Mouse (Mus musculus): ENCODE results near the gene Mfap3l.
"Not testable (repeated sequence)": the region's sequence is repeated elsewhere in the genome, so short reads cannot be mapped to it uniquely, and the experiment has no call there.

The Mfap3l gene

DNA sequence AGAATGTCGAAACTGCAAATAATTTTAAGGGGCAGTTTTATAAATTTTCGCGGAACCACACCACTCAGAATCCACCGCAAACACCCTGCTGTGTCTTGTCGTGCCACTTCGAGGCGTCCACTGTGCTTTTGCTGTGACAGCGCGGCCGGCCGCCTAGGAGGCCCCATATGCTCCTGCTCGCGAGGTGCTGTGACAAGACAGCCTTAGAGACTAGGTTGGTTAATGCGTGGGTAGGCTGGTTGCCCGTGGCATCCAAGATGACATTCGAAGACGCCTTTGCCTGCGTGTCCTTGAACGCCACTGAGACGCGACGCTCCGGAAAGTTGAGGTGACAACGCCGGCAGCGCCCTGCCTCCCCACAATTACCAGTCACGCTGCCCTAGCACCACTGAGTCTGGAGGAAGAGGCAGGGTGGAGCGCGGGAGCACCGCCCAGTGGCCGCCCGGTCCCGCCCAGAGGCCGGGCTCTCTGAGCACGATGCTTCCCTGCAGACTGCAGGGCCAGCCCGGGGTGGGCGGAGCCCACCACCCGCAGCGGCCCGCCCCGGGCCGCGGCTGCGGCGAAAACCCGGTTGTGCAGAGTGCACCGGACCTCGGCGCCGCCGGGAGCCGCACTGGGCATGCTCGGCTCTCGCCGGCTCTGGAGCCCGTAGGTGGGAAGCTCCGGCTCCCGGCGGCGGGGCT, at the start of gene Mfap3l:
Gene Mfap3l (plus strand): TSS at position 578 of the 683 bp plus-strand sequence.
- peak; percentile 90 to 95 for DNase-seq (ENCODE audit: low spot score in 2 of 2)

DNA sequence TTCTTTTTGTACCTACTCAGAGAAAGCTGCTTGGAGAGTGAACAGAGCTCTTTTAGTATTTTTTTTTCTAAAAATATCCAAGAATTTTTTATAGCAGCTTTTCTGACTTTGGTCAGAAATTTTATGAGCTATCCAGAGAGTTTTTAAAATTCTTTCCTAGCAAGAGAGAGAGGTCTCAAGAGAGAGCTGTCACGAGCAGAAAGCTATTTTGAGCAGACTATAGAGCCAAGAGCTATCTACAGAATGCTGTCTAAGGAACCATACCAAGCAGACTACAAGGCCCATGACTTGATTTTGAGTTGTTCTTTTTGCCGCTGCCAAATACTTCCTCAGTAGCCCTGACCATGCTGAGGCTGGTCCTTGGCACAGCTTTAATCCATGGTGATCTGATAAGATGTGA, 49.3 kb upstream of the Mfap3l start:
- DNase-seq (ENCODE audit: low spot score in 2 of 2) = peak in 1 of 2 experiments; percentile 25

DNA sequence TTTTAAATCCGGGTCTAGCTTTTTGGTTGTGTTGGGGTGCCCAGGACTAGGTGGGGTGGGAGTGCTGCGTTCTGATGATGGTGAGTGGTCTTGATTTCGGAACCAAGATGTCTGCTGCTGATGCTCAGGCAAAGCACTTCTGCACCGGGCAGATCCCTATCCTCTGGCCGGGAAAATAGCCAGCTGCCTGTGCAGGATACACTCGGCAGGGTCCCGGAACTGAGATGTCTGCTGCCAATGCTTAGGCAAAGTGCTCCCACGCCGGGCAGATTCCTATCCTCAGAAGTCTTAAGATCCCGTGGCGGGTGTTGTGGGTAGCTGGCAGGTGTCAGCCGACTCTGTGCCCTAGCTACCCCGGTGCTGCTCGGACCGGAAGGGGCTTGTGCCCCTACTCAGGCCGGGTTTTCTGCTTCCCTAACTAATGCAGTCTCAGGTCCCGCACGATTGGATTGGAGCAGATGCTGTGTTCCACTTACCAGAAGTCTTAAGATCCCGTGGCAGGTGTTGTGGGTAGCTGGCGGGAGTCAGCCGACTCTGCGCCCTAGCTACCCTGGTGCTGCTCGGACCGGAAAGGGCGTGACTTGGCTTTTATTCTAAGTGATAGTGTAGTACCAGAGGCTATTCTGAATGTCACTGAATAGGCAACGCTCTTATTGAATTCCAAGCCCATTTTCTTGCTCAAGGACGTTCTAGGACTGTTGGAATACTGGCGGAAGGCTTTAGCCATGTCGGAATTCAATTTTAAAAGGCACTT, 41.1 kb upstream of the Mfap3l start:
- not testable (repeated sequence) for DNase-seq (ENCODE audit: low spot score in 2 of 2)

DNA sequence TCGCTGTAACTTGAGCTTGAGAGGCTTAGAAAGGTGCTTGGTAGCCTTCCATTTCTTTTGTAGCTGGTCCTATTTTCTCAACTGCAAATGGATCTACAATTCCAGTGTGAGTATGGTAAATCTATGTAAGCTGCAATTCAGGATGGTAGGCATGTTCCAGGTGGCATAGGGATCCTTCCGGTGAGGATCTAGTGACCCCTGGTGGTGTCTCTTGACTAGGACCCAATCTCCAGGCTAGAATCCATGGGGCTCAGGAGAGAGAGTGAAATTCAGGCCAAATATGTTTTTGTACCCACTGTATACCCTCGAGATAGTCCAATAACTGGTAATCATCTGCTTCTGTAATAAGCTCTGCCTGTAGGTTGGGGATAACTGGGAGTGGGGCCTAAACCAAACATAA, 37.9 kb upstream of the Mfap3l start:
- peak; percentile 15 to 66 for DNase-seq (ENCODE audit: low spot score in 2 of 2)

DNA sequence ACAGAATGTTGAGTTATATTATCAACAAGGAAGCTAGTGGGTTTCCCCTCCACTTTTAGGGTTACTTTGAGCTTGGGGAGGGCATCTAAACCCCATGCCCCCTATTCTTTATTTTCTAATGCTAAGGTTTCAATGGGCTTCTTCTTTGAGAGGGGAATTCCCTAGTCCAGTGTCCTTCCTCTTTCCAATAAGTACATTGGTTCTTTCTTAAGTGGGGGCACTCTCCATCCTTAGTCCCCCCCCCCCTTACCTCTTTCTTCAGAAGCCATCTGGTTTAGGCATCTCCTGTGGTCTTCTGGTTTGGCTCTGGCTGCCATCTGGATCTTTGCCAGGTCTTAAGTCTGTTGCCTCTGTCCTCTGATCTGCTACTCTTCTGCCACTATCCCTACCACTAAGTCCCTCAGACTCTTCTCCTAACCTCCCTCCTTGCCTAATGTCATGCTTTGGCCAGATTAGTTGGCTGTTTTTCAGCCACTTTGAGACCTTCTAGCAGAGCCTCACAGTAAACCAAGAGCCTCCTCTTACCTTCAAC, 21.0 kb upstream of the Mfap3l start:
- no peak for DNase-seq (ENCODE audit: low spot score in 2 of 2)

DNA sequence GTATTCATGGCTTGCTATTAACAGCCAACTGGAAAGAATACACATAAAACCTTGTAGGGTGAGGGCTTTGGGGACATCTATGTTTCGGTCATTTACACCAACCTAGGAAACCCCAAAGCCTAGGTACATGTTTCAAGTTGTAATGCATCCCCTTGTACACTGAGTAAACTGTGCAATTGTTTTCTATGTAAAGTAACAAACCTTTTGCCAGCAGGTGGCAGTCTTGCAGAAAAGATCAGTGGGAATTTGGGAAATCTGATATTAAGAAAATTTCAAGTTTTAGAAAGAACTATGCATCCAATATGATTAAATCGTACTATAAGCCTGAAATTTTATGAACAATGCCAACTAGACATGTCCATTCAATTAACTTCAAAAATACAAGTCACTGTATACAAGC, 15.7 kb upstream of the Mfap3l start:
- peak in 1 of 2 experiments; percentile 57 for DNase-seq (ENCODE audit: low spot score in 2 of 2)

DNA sequence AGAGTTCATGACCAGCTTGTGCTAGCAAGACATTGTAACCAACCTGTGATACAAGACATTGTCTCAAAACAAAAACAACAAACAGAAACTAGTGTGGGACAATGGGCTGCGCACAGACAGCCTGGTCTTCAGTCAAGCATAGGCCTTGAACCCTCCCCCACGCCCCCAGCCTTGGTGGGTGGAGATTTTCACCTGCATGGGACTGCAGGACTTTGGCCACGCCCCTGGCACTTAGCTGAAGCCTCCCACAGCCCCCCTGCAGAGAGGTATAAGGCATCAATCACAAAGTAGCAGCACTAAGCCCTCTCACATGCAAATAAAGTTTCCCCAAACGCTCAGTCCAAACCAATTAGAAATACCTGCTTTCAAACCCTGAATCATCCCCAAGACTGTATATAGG, 11.1 kb upstream of the Mfap3l start:
- no peak for DNase-seq (ENCODE audit: low spot score in 2 of 2)

DNA sequence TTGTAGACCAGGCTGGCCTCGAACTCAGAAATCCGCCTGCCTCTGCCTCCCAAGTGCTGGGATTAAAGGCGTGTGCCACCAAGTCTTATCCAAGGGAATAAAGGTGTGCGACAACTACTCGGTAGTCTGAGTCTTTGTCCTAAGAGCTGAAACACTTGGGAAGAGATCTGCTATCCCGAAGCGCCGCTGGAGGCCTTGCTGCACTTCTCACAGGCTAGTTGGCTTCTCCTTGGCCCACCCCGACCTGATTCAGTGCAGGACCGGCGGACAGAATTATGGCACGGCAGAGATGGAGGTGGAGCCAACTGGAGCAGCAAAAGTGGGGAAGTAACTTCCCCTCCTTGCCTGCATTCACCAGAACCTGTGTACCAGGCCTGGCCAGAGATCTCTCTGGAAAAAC, 10.6 kb upstream of the Mfap3l start:
- no peak for DNase-seq (ENCODE audit: low spot score in 2 of 2)

DNA sequence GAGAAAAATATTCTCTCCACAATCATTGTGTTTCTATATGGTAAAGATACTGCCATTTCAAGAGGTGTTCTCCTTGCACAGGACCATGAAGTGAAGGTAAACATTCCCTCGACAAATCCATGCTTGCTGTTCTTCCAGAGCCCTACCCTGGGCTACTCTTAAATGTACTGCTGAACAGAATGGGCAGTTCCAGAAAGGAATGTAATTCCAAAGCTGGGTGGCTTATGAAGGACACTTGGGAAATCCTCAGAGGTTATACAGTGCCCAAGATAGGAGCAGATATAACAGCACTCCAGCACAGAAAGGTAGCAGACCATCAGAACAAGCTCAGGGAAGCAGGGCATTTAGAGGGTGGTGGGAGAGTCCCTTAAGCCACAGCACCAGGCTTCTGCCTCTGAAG, 9.2 kb upstream of the Mfap3l start:
- DNase-seq (ENCODE audit: low spot score in 2 of 2) = no peak

DNA sequence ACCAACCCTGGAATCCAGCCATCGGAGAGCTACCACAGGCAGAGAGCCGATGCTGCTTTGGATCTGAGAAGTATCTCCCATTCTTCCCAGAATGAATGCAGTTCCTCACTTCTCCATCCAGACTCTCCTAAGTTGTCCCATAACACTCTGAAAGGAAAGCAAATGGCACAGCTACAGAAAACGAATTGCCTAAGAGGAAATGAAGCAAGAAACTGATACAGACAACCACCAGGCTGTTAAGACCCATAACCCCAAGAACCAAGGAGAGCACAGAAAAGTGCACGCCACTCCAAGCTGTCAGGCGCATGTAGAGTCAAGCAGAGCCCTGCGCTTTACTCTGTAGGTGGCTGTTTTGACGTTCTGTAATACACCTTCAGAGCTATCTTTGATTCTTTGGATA, 7.9 kb upstream of the Mfap3l start:
- no peak for DNase-seq (ENCODE audit: low spot score in 2 of 2)

DNA sequence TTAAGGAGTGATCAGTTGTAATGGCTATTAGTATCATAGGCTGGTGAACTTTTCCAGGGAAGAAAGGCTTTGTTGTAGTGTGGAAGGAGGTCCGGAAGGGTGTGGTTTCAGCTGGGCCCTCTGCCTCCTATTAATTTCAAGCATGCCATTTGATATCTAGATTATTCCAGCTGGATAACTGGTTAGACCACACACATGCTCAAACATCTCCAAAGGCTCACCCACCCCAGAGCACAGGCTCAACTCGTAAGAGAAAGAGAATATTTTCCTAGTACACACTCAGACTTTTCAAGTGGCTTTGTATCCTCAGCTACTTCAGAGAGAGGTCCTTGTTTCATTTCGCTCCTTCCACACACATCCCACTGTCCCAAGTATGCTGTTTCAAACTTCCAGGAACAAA, 4.7 kb upstream of the Mfap3l start:
- no peak for DNase-seq (ENCODE audit: low spot score in 2 of 2)

DNA sequence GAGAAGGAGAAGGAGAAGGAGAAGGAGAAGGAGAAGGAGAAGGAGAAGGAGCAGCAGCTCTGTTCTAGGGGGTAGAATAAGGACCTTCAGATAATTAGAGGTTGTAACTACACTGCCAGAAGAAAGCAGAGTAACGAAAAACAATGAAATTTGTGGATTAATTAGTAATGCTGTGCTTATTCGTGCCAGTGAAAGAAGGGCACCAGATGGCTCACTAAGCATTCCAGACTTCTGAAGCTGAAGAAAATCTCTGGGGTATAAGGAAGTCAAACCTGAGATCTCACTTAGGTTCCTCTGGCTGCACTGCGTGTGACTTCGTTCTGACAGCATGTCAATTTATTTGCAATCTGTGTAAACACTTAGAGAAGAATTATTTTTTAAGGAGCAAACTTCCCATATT, 3.6 kb upstream of the Mfap3l start:
- DNase-seq (ENCODE audit: low spot score in 2 of 2) = no peak

DNA sequence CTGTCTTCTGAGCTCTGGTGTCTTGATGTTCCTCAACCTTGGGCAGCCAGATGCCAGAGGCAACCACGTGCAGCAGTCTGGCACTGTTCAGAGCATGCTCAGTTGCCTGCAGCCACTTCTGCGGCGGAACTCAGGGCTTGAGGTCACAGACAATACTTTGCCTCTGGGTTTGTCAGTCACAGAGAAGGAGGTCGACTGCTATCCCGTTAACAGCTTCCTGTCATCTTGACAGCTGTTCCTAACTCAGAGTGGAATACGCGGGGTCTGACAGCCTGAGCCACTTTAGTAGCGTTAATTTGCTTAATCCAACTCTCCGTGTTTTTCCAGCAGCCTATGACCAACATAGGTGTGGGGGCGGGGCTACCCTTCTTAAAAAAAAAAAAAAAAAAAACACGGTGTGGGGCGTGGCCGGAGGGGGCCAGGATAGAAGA, 1.1 kb upstream of the Mfap3l start:
- DNase-seq (ENCODE audit: low spot score in 2 of 2) = peak; percentile 85 to 87

DNA sequence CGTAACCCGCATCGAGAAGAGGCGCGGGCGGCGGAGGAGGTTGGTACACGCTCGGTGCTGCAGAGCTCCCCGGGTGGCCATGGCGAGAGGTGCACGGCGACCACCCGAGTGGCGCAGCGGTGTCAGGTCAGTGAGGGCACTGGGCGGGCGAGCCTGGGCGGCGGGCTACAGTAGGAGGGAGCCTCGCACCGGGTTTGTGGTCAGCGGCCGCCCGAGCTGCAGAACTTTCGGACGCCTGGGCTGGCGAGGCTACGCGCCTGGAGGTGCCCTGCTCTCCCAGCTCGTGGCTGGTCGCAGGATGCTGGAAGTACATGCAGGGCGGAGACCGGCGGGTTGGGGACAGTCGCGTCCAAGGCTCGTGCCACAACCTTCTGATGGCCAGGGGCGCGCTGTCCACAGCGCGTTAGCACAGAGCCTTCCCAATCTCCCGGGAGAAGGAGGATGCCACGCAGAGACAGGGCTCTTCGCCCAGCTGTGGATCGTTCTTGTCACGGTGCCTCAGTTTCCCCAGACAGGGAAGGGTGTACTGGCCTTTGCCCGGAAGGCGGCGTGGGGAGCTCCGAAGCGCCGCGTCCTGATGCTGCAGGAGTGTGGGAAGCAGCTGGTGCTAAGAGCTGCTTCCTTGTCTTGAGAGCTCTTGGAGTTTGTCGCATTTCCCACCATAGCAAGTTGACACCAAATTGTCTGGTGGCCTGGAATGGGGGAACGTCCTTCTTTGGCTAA, 467 bp downstream of the Mfap3l start:
- DNase-seq (ENCODE audit: low spot score in 2 of 2) = peak; percentile 49 to 58

DNA sequence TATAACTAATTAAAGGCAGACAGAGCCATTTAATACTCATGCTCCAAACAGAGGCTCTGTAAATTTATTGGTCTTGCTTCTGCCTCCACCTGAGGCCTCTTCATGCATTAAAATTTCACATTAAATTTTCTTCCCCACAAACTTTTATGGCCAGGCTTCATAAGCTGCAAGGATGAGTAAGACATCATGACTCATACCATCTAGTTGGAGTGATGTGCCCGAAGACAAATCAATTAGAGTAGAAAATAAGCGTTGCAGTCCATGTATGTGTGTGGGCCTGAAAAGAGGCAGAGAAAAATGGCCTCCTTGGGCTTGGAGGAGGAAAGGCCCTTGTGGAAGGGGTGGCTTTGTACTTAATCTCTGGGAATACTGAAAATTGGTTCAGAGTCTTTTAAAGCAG, 2.3 kb downstream of the Mfap3l start:
- no peak for DNase-seq (ENCODE audit: low spot score in 2 of 2)

DNA sequence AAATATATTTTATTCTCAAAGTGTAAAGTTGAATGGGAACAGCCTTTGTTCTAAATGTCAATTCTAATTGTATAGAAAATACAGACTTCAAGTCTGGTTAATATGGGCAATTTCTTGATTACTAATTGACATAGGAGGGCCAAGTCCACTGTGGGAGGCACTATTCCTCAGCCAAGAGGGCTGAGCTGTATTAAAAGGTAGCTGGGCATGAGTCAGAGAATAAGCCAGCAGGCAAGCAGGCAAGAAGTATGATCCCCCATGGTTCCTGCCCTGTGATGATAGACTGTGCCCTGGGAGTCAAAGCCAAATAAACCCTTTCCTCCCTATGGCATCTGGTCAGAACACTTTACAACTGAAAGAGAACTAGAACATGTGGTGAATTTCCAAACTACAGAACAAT, 3.2 kb downstream of the Mfap3l start:
- DNase-seq (ENCODE audit: low spot score in 2 of 2) = no peak

DNA sequence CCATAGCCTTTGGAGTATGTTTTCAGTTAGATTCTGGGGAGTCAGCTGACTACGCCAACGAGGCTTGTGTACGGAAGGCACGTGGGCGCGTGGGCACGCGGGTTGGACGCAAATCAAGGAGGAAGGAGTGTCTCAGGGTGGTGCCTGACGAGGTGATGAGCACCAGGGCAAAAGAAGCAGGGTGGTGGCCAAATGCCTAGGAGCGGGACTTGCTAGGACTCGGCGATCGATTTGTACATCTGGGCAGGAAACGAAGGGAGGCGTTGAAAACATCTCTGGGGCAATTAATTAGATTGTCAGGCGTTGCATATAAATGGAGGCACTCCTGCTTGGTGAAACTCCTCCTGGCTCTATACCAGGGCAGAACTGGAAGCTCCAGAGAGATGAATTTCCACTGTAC, 7.4 kb downstream of the Mfap3l start:
- DNase-seq (ENCODE audit: low spot score in 2 of 2) = no peak

DNA sequence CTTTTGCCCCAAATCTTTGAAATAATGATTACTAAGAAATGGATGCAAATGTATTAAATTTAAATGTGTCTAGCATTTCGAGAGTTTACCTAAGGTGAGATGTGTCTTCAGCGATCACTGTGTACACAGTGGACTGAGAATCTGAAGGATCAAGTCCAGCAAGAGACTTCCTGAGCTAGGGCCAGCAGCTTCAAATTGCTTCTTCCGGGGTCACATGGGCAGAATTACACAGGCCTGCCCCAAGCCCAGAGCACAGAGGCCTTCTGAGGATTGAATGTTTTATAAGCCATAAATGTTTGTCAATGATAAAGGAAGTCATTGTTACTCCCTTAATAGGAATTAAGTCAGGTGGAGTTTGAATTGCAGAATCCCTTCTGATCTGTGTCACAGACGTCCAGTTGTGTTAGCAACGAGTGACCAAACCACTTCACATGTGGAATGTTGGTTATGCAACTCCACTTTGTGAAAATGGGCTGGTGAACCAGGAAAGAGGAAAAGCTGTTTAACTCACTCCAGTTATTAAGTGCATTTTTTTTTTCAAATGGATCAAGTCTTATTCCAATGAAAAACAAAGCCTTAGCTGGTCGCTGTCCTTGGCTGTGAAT, 10.9 kb downstream of the Mfap3l start:
- DNase-seq (ENCODE audit: low spot score in 2 of 2) = no peak

DNA sequence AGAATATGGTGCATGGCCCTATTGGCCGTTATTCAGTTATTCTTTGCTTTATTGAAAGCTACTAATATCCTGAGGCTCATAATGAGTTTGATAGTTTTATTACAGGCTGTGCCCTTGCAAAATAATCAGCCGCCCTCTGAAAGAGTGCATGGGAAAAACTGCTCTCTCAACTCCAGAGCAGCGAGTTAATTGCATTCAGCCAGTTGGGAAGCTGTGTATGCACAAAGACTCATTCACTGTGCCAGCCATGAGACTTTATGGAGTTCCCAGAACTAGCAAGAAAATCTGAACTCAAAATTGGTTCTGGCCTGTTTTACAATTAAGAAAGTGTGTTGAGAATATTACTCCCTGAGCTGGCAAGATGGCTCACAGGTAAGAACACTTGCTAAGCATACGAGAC, 12.5 kb downstream of the Mfap3l start:
- DNase-seq (ENCODE audit: low spot score in 2 of 2) = no peak

DNA sequence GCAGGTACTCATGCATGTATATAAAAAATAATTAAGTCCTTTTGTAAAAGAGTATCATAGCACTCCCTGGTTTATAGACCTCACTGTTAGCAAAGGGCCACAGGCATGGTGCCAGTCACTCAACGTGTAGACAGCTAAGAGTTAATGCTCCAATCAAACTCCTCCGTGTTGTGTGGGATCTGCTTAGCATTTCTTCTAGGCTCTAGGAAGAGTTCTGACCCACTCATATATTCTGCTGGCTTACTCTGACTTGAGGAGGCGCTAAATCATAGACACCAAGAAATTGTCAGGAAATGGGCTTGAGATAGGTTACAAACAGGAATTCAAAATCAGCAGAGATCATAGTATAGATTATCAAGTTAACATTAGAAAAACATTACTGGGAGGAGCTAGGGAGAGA, 13.3 kb downstream of the Mfap3l start:
- no peak for DNase-seq (ENCODE audit: low spot score in 2 of 2)

DNA sequence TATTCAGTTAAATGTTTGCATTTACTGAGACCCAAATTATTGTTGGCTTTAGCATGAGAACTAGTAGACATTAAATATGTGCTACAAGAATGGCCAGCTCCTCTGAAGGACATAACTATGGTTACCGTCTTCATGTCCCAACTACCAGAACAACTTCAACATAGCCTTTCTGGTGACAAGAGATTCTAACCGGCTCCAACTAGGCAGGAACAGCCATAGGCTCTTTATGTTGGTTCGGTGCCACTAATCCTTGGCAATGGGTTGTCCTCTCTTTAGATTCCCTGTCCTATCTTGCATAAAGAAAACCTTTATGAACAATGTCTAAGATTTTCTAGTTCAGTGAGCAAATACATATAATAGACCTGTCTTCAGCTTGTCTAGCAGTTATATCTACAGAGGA, 14.7 kb downstream of the Mfap3l start:
- no peak for DNase-seq (ENCODE audit: low spot score in 2 of 2)

DNA sequence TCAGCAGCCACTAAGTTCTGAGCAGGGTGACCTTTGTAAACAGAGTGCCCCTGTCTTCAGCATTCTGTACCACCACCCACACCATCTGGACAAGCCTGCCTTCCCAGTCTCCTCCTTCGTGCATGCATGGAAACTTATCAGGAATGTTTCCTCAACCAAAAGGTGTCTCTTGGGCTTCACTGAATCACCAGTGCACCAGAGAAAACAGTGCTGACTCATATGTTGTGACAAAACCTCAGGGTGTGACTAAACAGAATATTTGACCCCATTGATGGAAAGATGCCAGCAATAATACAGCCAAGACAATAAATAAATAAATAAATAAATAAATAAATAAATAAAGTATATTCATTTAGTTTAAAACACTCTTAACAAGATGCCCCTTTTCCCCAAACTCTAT, 16.5 kb downstream of the Mfap3l start:
- DNase-seq (ENCODE audit: low spot score in 2 of 2) = no peak

Measured in frontal cortex, postnatal 36 days (tissue).